ENCODE assay signal across 9 mouse cellular contexts in the genomic region with DNA sequence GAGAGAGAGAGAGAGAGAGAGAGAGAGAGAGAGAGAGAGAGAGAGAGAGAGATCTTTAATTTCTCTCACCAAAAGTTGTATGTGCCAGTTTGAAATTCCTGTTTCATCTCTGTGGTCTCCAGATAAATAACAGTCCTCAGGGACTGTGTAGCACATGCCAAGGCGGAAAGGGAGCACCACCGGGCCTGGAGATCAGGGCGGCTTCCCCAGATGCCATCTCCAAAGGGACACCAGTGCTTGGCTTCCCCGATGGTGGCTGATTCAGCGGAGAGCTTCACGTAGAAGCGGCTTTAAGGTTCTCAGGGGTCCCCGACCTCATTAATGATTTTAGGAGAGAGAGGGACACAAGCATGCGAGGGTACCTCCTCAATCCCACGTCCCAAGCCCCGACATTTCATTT.
A peak's percentile ranks its signal among the peaks of the same experiment; 100 is the strongest.
DNase-seq lines count a peak whose midpoint lies in the region; ATAC-seq lines count a peak whose summit lies in the region.
"Had no signal": no experiment of that assay in that cellular context is flagged by ENCODE, and none has a peak within 500 bp of the region (broad histone marks: within the 10 kb centered on the region; RNA-seq: fewer than 3 reads in every experiment).

No protein-coding gene starts in this region.

- no peak overlapping the region for H3K9ac ChIP-seq in embryonic facial prominence, embryonic 14.5 days (ENCODE audit: low read depth, low read length)
- peak overlapping the region; percentile 55 for H3K9ac ChIP-seq in hindbrain, embryonic 13.5 days
- no peak overlapping the region for H3K9ac ChIP-seq in neural tube, embryonic 12.5 days
- H3K9ac ChIP-seq: liver, embryonic 15.5 days had no signal

- H3K27ac ChIP-seq in embryonic facial prominence, embryonic 14.5 days (replicated peaks; ENCODE audit: low read depth, low read length) = no peak overlapping the region
- peak overlapping the region; percentile 58; the same call in 1 of the 2 replicates for H3K27ac ChIP-seq in hindbrain, embryonic 13.5 days
- H3K27ac ChIP-seq in neural tube, embryonic 12.5 days = no peak overlapping the region
- H3K27ac ChIP-seq: liver, embryonic 15.5 days had no signal

- H3K27me3 ChIP-seq in embryonic facial prominence, embryonic 14.5 days (replicated peaks; ENCODE audit: control insufficient read depth, insufficient read depth, low read length) = peaks cover 14% of the 10 kb centered on the region
- H3K27me3 ChIP-seq in hindbrain, embryonic 13.5 days = peaks cover 4% of the 10 kb centered on the region; the same call in 1 of the 2 replicates
- H3K27me3 ChIP-seq in neural tube, embryonic 12.5 days (replicated peaks) = no peaks in the 10 kb centered on the region

- WGBS in embryonic facial prominence, embryonic 14.5 days = 28% methylated on average over 11 of the region's 11 CpGs
- WGBS in hindbrain, embryonic 13.5 days = 21% methylated on average over 11 of the region's 11 CpGs
- WGBS in neural tube, embryonic 12.5 days = 21% methylated on average over 11 of the region's 11 CpGs

- H3K36me3 ChIP-seq in embryonic facial prominence, embryonic 14.5 days (ENCODE audit: control insufficient read depth, insufficient read depth, low read length) = no peaks in the 10 kb centered on the region
- H3K36me3 ChIP-seq in hindbrain, embryonic 13.5 days = no peaks in the 10 kb centered on the region
- no peaks in the 10 kb centered on the region for H3K36me3 ChIP-seq in neural tube, embryonic 12.5 days
- H3K36me3 ChIP-seq: liver, embryonic 15.5 days had no signal

- no peak overlapping the region for H3K4me3 ChIP-seq in embryonic facial prominence, embryonic 14.5 days (ENCODE audit: low read depth, low read length)
- H3K4me3 ChIP-seq in hindbrain, embryonic 13.5 days = peak overlapping the region; percentile 20
- H3K4me3 ChIP-seq in neural tube, embryonic 12.5 days = no peak overlapping the region
- H3K4me3 ChIP-seq: liver, embryonic 15.5 days had no signal

- ATAC-seq in embryonic facial prominence, embryonic 14.5 days (ENCODE audit: low read depth) = no peak
- peak; percentile 46; the same call in 1 of the 2 replicates for ATAC-seq in hindbrain, embryonic 13.5 days (ENCODE audit: low FRiP score)
- ATAC-seq in neural tube, embryonic 12.5 days (ENCODE audit: low FRiP score, low read depth) = peak; percentile 44; the same call in 1 of the 2 replicates

- no peaks in the 10 kb centered on the region for H3K4me1 ChIP-seq in embryonic facial prominence, embryonic 14.5 days (ENCODE audit: control insufficient read depth, insufficient read depth, low read length)
- peaks cover 21% of the 10 kb centered on the region for H3K4me1 ChIP-seq in hindbrain, embryonic 13.5 days (replicated peaks)
- H3K4me1 ChIP-seq in neural tube, embryonic 12.5 days = peaks cover 15% of the 10 kb centered on the region
- H3K4me1 ChIP-seq: liver, embryonic 15.5 days had no signal

- no peaks in the 10 kb centered on the region for H3K9me3 ChIP-seq in embryonic facial prominence, embryonic 14.5 days (ENCODE audit: control insufficient read depth, low read length)
- H3K9me3 ChIP-seq in hindbrain, embryonic 13.5 days = no peaks in the 10 kb centered on the region
- no peaks in the 10 kb centered on the region for H3K9me3 ChIP-seq in neural tube, embryonic 12.5 days
- H3K9me3 ChIP-seq: liver, embryonic 15.5 days had no signal

- DNase-seq in layer of hippocampus, postnatal 36 days = peak; percentile 9 to 17
- no peak for DNase-seq in layer of hippocampus, adult 9-10 months (ENCODE audit: low spot score)
- DNase-seq in embryonic facial prominence, embryonic 14.5 days (ENCODE audit: low spot score) = no peak
- DNase-seq in adipocyte (ENCODE audit: low spot score) = no peak
- DNase-seq in thymus, postnatal 36 days = no peak
- no peak for DNase-seq in adrenal gland, postnatal 4 days (ENCODE audit: low spot score in 2 of 2)

- peak overlapping the region; percentile 28; the same call in 1 of the 2 replicates for H3K4me2 ChIP-seq in embryonic facial prominence, embryonic 14.5 days (ENCODE audit: low read depth, low read length)
- peak overlapping the region; percentile 48 for H3K4me2 ChIP-seq in hindbrain, embryonic 13.5 days
- peak overlapping the region; percentile 31 for H3K4me2 ChIP-seq in neural tube, embryonic 12.5 days (replicated peaks)
- H3K4me2 ChIP-seq: liver, embryonic 15.5 days had no signal

Comparison
In these comparisons a context has a peak if more than half of its experiments do, and no peak if none do; other contexts are left out.
1. DNase-seq: peak in layer of hippocampus, postnatal 36 days (2 of 2); none in layer of hippocampus, adult 9-10 months (single experiment), embryonic facial prominence, embryonic 14.5 days (single experiment), adipocyte (single experiment), thymus, postnatal 36 days (0 of 2) and adrenal gland, postnatal 4 days (0 of 2).
2. Peak in every context shown above with its lines, with median percentiles within 50 percentile points of each other: H3K4me2 ChIP-seq.